Mouse (Mus musculus): Measurements from ENCODE around the gene Peli2.

GRCm38 (mm10) chr14:48126931-48127330 lies 6.3 kb downstream of the Peli2 start:
- TF ChIP-seq BHLHE40 (IDR thresholded peaks at IDR 0.05; ENCODE audit: low read depth, low read length) (no peak), POLR2A (IDR thresholded peaks at IDR 0.05; ENCODE audit: low read depth, low read length) (no peak), HCFC1 (IDR thresholded peaks at IDR 0.05; ENCODE audit: low read depth, low read length) (no peak), CTCF (conservative IDR thresholded peaks at IDR 0.05 in 1 of 2, IDR thresholded peaks at IDR 0.05 in 1 of 2; ENCODE audit: low read depth in 2 of 2, low read length in 2 of 2) (no peak), ZNF384 (IDR thresholded peaks at IDR 0.05; ENCODE audit: low read depth, low read length) (no peak), EP300 (IDR thresholded peaks at IDR 0.05; ENCODE audit: low read length) (no peak)
